Comparison of ENCODE assay signal across 22 mouse cellular contexts in genomic region chr10:51414512-51414911, GRCm38 (mm10).
DNase-seq lines count a peak whose midpoint lies in the region; ATAC-seq lines count a peak whose summit lies in the region.
"Had no signal": no experiment of that assay in that cellular context is flagged by ENCODE, and none has a peak within 500 bp of the region (broad histone marks: within the 10 kb centered on the region; RNA-seq: fewer than 3 reads in every experiment).

No protein-coding gene starts in this region.

- no peaks in the 10 kb centered on the region for H3K9me3 ChIP-seq in midbrain, embryonic 15.5 days
- H3K9me3 ChIP-seq in midbrain, embryonic 16.5 days (replicated peaks; ENCODE audit: control insufficient read depth, low read length, poor library complexity, severe bottlenecking), result no peaks in the 10 kb centered on the region
- H3K9me3 ChIP-seq: forebrain, embryonic 10.5 days; heart, embryonic 15.5 days; limb, embryonic 12.5 days; midbrain, embryonic 10.5 days had no signal

- peak; percentile 1 for DNase-seq in embryo, embryonic 10.5 days (ENCODE audit: low spot score)
- DNase-seq in embryo, embryonic 9.5 days (ENCODE audit: extremely low spot score), result no peak
- DNase-seq in A20 (ENCODE audit: low read depth, low spot score) (peak; percentile 44), R1 (ENCODE audit: low read depth, low spot score) (peak; percentile 46)
- DNase-seq in mesoderm, embryonic 11.5 days (ENCODE audit: low read depth, low spot score), result peak; percentile 3
- DNase-seq in left cerebral cortex, adult 8-10 months (ENCODE audit: low spot score in 2 of 2), result no peak
- DNase-seq: cerebellum, postnatal 25 days; heart, adult 11 months; kidney, adult 2 months; kidney, postnatal 4 days; right cerebral cortex, postnatal 25 days; thymus, adult 2 months had no signal

- H3K27me3 ChIP-seq in midbrain, embryonic 15.5 days (replicated peaks), result no peaks in the 10 kb centered on the region
- H3K27me3 ChIP-seq in midbrain, embryonic 16.5 days (ENCODE audit: control insufficient read depth, insufficient read depth, low read depth, low read length), result no peaks in the 10 kb centered on the region
- H3K27me3 ChIP-seq: heart, embryonic 15.5 days; limb, embryonic 12.5 days had no signal

- no peaks in the 10 kb centered on the region for H3K4me1 ChIP-seq in midbrain, embryonic 15.5 days
- H3K4me1 ChIP-seq in midbrain, embryonic 16.5 days (ENCODE audit: control insufficient read depth, insufficient read depth, low read length), result no peaks in the 10 kb centered on the region
- H3K4me1 ChIP-seq: forebrain, embryonic 10.5 days; heart, embryonic 15.5 days; limb, embryonic 12.5 days; midbrain, embryonic 10.5 days had no signal

- 97% methylated on average over 1 of the region's 1 CpGs for WGBS in midbrain, embryonic 15.5 days
- 93% methylated on average over 1 of the region's 1 CpGs for WGBS in midbrain, embryonic 16.5 days

- H3K4me2 ChIP-seq in midbrain, embryonic 15.5 days, result no peak overlapping the region
- no peak overlapping the region for H3K4me2 ChIP-seq in midbrain, embryonic 16.5 days (ENCODE audit: low read length)
- H3K4me2 ChIP-seq: heart, embryonic 15.5 days; limb, embryonic 12.5 days had no signal

- H3K9ac ChIP-seq in midbrain, embryonic 15.5 days, result no peak overlapping the region
- no peak overlapping the region for H3K9ac ChIP-seq in midbrain, embryonic 16.5 days (ENCODE audit: low read depth, low read length)
- H3K9ac ChIP-seq: heart, embryonic 15.5 days; limb, embryonic 12.5 days; liver, embryonic 14.5 days had no signal

- no peak for ATAC-seq in midbrain, embryonic 15.5 days (replicated peaks)
- no peak for ATAC-seq in midbrain, embryonic 16.5 days
- ATAC-seq: hindbrain, postnatal 0 days; lung, postnatal 0 days had no signal

- no peak overlapping the region for H3K27ac ChIP-seq in midbrain, embryonic 15.5 days
- H3K27ac ChIP-seq in midbrain, embryonic 16.5 days (ENCODE audit: low read length), result no peak overlapping the region
- H3K27ac ChIP-seq: forebrain, embryonic 10.5 days; heart, embryonic 15.5 days; hindbrain, postnatal 0 days; limb, embryonic 12.5 days; liver, embryonic 14.5 days; midbrain, embryonic 10.5 days had no signal

- no peaks in the 10 kb centered on the region for H3K36me3 ChIP-seq in midbrain, embryonic 15.5 days (replicated peaks)
- no peaks in the 10 kb centered on the region for H3K36me3 ChIP-seq in midbrain, embryonic 16.5 days (ENCODE audit: control insufficient read depth, insufficient read depth, low read length)
- H3K36me3 ChIP-seq: forebrain, embryonic 10.5 days; heart, embryonic 15.5 days; limb, embryonic 12.5 days; midbrain, embryonic 10.5 days had no signal

- no peak overlapping the region for H3K4me3 ChIP-seq in midbrain, embryonic 15.5 days
- no peak overlapping the region for H3K4me3 ChIP-seq in midbrain, embryonic 16.5 days (ENCODE audit: low read depth, low read length)
- H3K4me3 ChIP-seq: forebrain, embryonic 10.5 days; heart, embryonic 15.5 days; limb, embryonic 12.5 days; midbrain, embryonic 10.5 days; myocyte had no signal

Comparison
In these comparisons a context has a peak if more than half of its experiments do, and no peak if none do; other contexts are left out.
1. DNase-seq: peak in embryo, embryonic 10.5 days (single experiment), A20 (single experiment), R1 (single experiment) and mesoderm, embryonic 11.5 days (single experiment); none in embryo, embryonic 9.5 days (single experiment) and left cerebral cortex, adult 8-10 months (0 of 2).